7 mouse cellular contexts compared by ENCODE assay signal in the genomic region with DNA sequence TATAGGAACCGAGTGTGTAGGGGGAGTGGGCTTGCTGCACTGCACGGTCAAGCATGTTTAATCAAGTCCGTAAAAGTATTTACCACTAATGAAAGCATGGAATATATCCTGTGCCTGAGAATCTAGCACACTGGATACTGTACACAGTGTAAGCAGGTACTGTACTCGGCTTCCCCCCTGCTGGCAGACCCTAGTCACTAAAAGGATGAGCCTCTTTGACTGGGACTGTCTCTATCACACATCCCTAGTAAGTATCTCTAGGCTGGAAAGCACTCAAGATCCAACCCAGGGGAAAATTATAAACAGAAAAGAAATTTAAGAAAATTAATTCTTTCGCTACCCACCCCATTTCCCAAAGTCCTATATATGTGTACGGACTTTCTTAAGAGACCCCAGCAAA. TPM values are rescaled to one million over a fixed set of nuclear protein-coding genes. Genes with fewer than 3 reads are reported as not detected.
DNase-seq lines count a peak whose midpoint lies in the region; ATAC-seq lines count a peak whose summit lies in the region.

No protein-coding gene starts in this region.

- no peak for ATAC-seq in megakaryocyte, adult 5-6 weeks (ENCODE audit: poor library complexity, severe bottlenecking)
- no peak for ATAC-seq in heart, embryonic 16.5 days (replicated peaks; ENCODE audit: extremely low read depth, insufficient read depth, low FRiP score)
- no peak for ATAC-seq in limb, embryonic 13.5 days (ENCODE audit: low FRiP score, low read depth)
- no peak for ATAC-seq in neural tube, embryonic 11.5 days (ENCODE audit: insufficient read depth, low FRiP score, low TSS enrichment)

- H3K4me3 ChIP-seq in megakaryocyte, embryonic 14.5 days (replicated peaks) = peak overlapping the region; percentile 95
- H3K4me3 ChIP-seq in heart, embryonic 16.5 days (ENCODE audit: low read length) = peak overlapping the region; percentile 90
- H3K4me3 ChIP-seq in limb, embryonic 13.5 days = peak overlapping the region; percentile 95
- peak overlapping the region; percentile 97 for H3K4me3 ChIP-seq in neural tube, embryonic 11.5 days (ENCODE audit: low read depth, low read length)

- H3K9me3 ChIP-seq in megakaryocyte, embryonic 14.5 days = no peaks in the 10 kb centered on the region
- no peaks in the 10 kb centered on the region for H3K9me3 ChIP-seq in heart, embryonic 16.5 days (replicated peaks; ENCODE audit: control insufficient read depth, low read length)
- no peaks in the 10 kb centered on the region for H3K9me3 ChIP-seq in limb, embryonic 13.5 days
- H3K9me3 ChIP-seq in neural tube, embryonic 11.5 days (ENCODE audit: control insufficient read depth, low read length) = no peaks in the 10 kb centered on the region

- DNase-seq in cerebellum, postnatal 14 days = peak; percentile 64 to 72
- peak; percentile 54 for DNase-seq in neural tube, embryonic 11.5 days (ENCODE audit: low spot score)
- no peak for DNase-seq in urinary bladder, adult 2 months (ENCODE audit: low spot score)

- H3K36me3 ChIP-seq in megakaryocyte, embryonic 14.5 days (replicated peaks; ENCODE audit: low read length) = peaks cover 19% of the 10 kb centered on the region
- no peaks in the 10 kb centered on the region for H3K36me3 ChIP-seq in heart, embryonic 16.5 days (ENCODE audit: control insufficient read depth, insufficient read depth)
- peaks cover 10% of the 10 kb centered on the region for H3K36me3 ChIP-seq in limb, embryonic 13.5 days
- no peaks in the 10 kb centered on the region; the same call in 1 of the 2 replicates for H3K36me3 ChIP-seq in neural tube, embryonic 11.5 days (ENCODE audit: control insufficient read depth, insufficient read depth, low read length)

- H3K4me2 ChIP-seq in heart, embryonic 16.5 days (ENCODE audit: low read depth, low read length) = peak overlapping the region; percentile 96
- H3K4me2 ChIP-seq in limb, embryonic 13.5 days (replicated peaks) = peak overlapping the region; percentile 85
- peak overlapping the region; percentile 66 for H3K4me2 ChIP-seq in neural tube, embryonic 11.5 days (ENCODE audit: low read depth)

- H3K4me1 ChIP-seq in megakaryocyte, embryonic 14.5 days = peaks cover 72% of the 10 kb centered on the region
- H3K4me1 ChIP-seq in heart, embryonic 16.5 days (ENCODE audit: control insufficient read depth, insufficient read depth, low read length) = peaks cover 36% of the 10 kb centered on the region
- H3K4me1 ChIP-seq in limb, embryonic 13.5 days = peaks cover 51% of the 10 kb centered on the region
- H3K4me1 ChIP-seq in neural tube, embryonic 11.5 days (ENCODE audit: control insufficient read depth, insufficient read depth, low read length) = 0 out of 2 replicates have a peak, but pooled peaks cover 4% of the 10 kb centered on the region

- H3K27me3 ChIP-seq in megakaryocyte, embryonic 14.5 days (replicated peaks) = no peaks in the 10 kb centered on the region
- H3K27me3 ChIP-seq in heart, embryonic 16.5 days (ENCODE audit: control insufficient read depth, insufficient read depth, low read length) = no peaks in the 10 kb centered on the region
- H3K27me3 ChIP-seq in limb, embryonic 13.5 days = no peaks in the 10 kb centered on the region
- no peaks in the 10 kb centered on the region for H3K27me3 ChIP-seq in neural tube, embryonic 11.5 days (ENCODE audit: control insufficient read depth, insufficient read depth, low read length)

- H3K27ac ChIP-seq in heart, embryonic 16.5 days (ENCODE audit: low read length) = peak overlapping the region; percentile 97
- H3K27ac ChIP-seq in limb, embryonic 13.5 days = peak overlapping the region; percentile 97; the same call in 1 of the 2 replicates
- H3K27ac ChIP-seq in neural tube, embryonic 11.5 days (ENCODE audit: low read depth, low read length) = no peak overlapping the region

- H3K9ac ChIP-seq in heart, embryonic 16.5 days (ENCODE audit: low read length) = peak overlapping the region; percentile 100
- peak overlapping the region; percentile 99 for H3K9ac ChIP-seq in limb, embryonic 13.5 days
- peak overlapping the region; percentile 100 for H3K9ac ChIP-seq in neural tube, embryonic 11.5 days (ENCODE audit: low read length)

- 19% methylated on average over 6 of the region's 6 CpGs for WGBS in heart, embryonic 16.5 days
- WGBS in limb, embryonic 13.5 days = 24% methylated on average over 6 of the region's 6 CpGs
- WGBS in neural tube, embryonic 11.5 days = 29% methylated on average over 6 of the region's 6 CpGs

RNA-seq across cellular contexts. Expression of a gene that starts 2.8 kb away (rescaled TPM):
- polyA plus RNA-seq in megakaryocyte, embryonic 14.5 days (2012; ENCODE audit: insufficient read depth, low replicate concordance) = 4.0 and 5.2 TPM in 2 replicates
- 7.3 and 7.5 TPM in 2 replicates for total RNA-seq in megakaryocyte, adult 5-6 weeks (2015)
- 5.4 TPM in 2 replicates for total RNA-seq in megakaryocyte, adult 5-6 weeks (2017)
- 7.1 and 8.0 TPM in 2 replicates for polyA plus RNA-seq in heart, embryonic 16.5 days (2015; fragmentation: Nextera tagmentation; extraction: Ambion mirVana)
- polyA plus RNA-seq in limb, embryonic 13.5 days (2015; fragmentation: Nextera tagmentation; extraction: Ambion mirVana) = 12.6 and 13.6 TPM in 2 replicates
- polyA plus RNA-seq in neural tube, embryonic 11.5 days (2014; fragmentation: Nextera tagmentation; extraction: Ambion mirVana) = 15.2 and 16.1 TPM in 2 replicates
- polyA plus RNA-seq in urinary bladder, adult 2 months (2012; rRNA removed) = 6.2 and 6.3 TPM in 2 replicates
